In the genomic region with DNA sequence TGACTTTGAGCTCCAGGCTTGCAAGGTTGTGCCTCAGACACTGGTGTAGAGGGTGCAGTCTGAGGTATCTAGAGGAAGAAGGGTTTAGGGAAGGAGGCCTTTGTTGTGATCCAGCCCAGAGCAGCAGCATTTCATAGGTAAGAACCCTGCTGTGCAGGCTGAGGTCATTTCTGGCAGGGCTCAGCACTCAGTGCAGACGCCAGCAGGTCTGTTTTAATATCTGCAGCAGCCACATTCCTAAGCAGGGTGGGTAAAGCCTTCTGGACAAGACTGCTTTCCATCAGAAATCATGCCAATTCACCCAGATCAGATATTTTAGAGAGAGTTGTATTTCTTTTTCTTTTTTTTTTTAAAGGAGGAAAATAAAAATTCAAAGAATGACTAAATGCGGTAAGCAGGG, we compare ENCODE assay signal across 8 mouse cellular contexts.
DNase-seq lines count a peak whose midpoint lies in the region; ATAC-seq and TF ChIP-seq lines count a peak whose summit lies in the region.

No protein-coding gene starts in this region.

- 31% methylated on average over 2 of the region's 2 CpGs for WGBS in embryonic facial prominence, embryonic 13.5 days
- WGBS in limb, embryonic 10.5 days: 47% methylated on average over 2 of the region's 2 CpGs

- in situ Hi-C loops in ES-E14 (cut with MboI; ENCODE audit: low sequenced_read_pairs in 2 of 2, unreplicated experiment in 2 of 2): no loop called here

- ATAC-seq in embryonic facial prominence, embryonic 13.5 days (ENCODE audit: insufficient number of reproducible peaks, insufficient read depth, low FRiP score, low TSS enrichment, low read depth): no peak
- ATAC-seq in CD4-positive, CD25-positive, alpha-beta regulatory T cell, adult 4 months: no peak

- no peak overlapping the region for H3K4me2 ChIP-seq in embryonic facial prominence, embryonic 13.5 days

- H3K4me1 ChIP-seq in ES-E14 (ENCODE audit: control insufficient read depth in 2 of 2, insufficient read depth in 2 of 2, low read length in 2 of 2, poor library complexity in 1 of 2): peaks cover 0 to 4% of the 10 kb centered on the region in 2 experiments; a peak in 1 of 4 replicates
- peaks cover 72% of the 10 kb centered on the region for H3K4me1 ChIP-seq in embryonic facial prominence, embryonic 13.5 days
- peaks cover 72% of the 10 kb centered on the region for H3K4me1 ChIP-seq in limb, embryonic 10.5 days

- DNase-seq in adrenal gland, postnatal 14 days: peak; percentile 37
- DNase-seq in adrenal gland, adult 8-10 months: no peak
- DNase-seq in ES-E14 (ENCODE audit: low read depth, low spot score): peak; percentile 25
- DNase-seq in limb, embryonic 10.5 days (ENCODE audit: low spot score): peak; percentile 39
- no peak for DNase-seq in frontal cortex, adult 2 months (ENCODE audit: extremely low spot score in 1 of 2, low spot score in 1 of 2)
- DNase-seq in adrenal gland, adult (ENCODE audit: inconsistent age in 2 of 2, low spot score in 1 of 2): no peak

- H3K27ac ChIP-seq in ES-E14 (ENCODE audit: insufficient read depth, low read depth, low read length, poor library complexity, severe bottlenecking): no peak overlapping the region
- peak overlapping the region; percentile 88 for H3K27ac ChIP-seq in embryonic facial prominence, embryonic 13.5 days
- H3K27ac ChIP-seq in limb, embryonic 10.5 days: peak overlapping the region; percentile 84

- H3K4me3 ChIP-seq in ES-E14 (ENCODE audit: insufficient read depth in 1 of 2, low read depth in 1 of 2, low read length in 2 of 2, poor library complexity in 1 of 2, severe bottlenecking in 1 of 2): no peak overlapping the region
- H3K4me3 ChIP-seq in embryonic facial prominence, embryonic 13.5 days: no peak overlapping the region
- no peak overlapping the region for H3K4me3 ChIP-seq in limb, embryonic 10.5 days

- H3K9me3 ChIP-seq in ES-E14 (ENCODE audit: control insufficient read depth, insufficient read depth, low read depth, low read length): no peaks in the 10 kb centered on the region
- H3K9me3 ChIP-seq in embryonic facial prominence, embryonic 13.5 days: no peaks in the 10 kb centered on the region
- no peaks in the 10 kb centered on the region for H3K9me3 ChIP-seq in limb, embryonic 10.5 days (replicated peaks)

- no peak overlapping the region for H3K9ac ChIP-seq in ES-E14 (ENCODE audit: insufficient read depth, low read depth, low read length, poor library complexity, severe bottlenecking)
- H3K9ac ChIP-seq in embryonic facial prominence, embryonic 13.5 days: no peak overlapping the region

- no peaks in the 10 kb centered on the region for H3K36me3 ChIP-seq in ES-E14 (ENCODE audit: control insufficient read depth, insufficient read depth, low read length, poor library complexity, severe bottlenecking)
- no peaks in the 10 kb centered on the region for H3K36me3 ChIP-seq in embryonic facial prominence, embryonic 13.5 days
- no peaks in the 10 kb centered on the region for H3K36me3 ChIP-seq in limb, embryonic 10.5 days

- no peaks in the 10 kb centered on the region for H3K27me3 ChIP-seq in embryonic facial prominence, embryonic 13.5 days
- H3K27me3 ChIP-seq in limb, embryonic 10.5 days (ENCODE audit: low read depth, poor library complexity, severe bottlenecking): 0 out of 2 replicates have a peak, but pooled peaks cover 10% of the 10 kb centered on the region

TF ChIP-seq in ES-E14, 5 proteins besides CTCF, POLR2A, EP300 and RAD21:
- TF ChIP-seq HCFC1 (IDR thresholded peaks at IDR 0.05; ENCODE audit: borderline replicate concordance, insufficient read depth, low read length): no peak
- no peak for TF ChIP-seq ZNF384 (IDR thresholded peaks at IDR 0.05; ENCODE audit: low read depth, low read length)
- no peak for TF ChIP-seq MAFK (IDR thresholded peaks at IDR 0.05; ENCODE audit: insufficient read depth, low read depth, low read length)
- TF ChIP-seq CHD2 (IDR thresholded peaks at IDR 0.05; ENCODE audit: low read depth, low read length): no peak
- no peak for TF ChIP-seq ZC3H11A (IDR thresholded peaks at IDR 0.05; ENCODE audit: borderline replicate concordance, low read depth, low read length)

Comparison
In these comparisons a context has a peak if more than half of its experiments do, and no peak if none do; other contexts are left out.
1. DNase-seq: peak in adrenal gland, postnatal 14 days (single experiment), ES-E14 (single experiment) and limb, embryonic 10.5 days (single experiment); none in adrenal gland, adult 8-10 months (single experiment), frontal cortex, adult 2 months (0 of 2) and adrenal gland, adult (0 of 2).